Mouse (Mus musculus) thymus, adult 2 months (tissue): ENCODE results near the gene Auts2.

Experiments
- CTCF ChIP-seq: fragments of 200-500 bp; IDR thresholded peaks from 2 replicates; pipeline ENCODE4 v1.5.1; 2012; ENCODE audit warnings: mild to moderate bottlenecking, control low read depth, low read length, moderate library complexity, borderline replicate concordance; ENCODE audit not compliant: control insufficient read depth, poor library complexity, insufficient read depth; ENCODE audit errors: extremely low read depth
- POLR2A ChIP-seq: fragments of 200-500 bp; IDR thresholded peaks from 2 replicates; pipeline ENCODE4 v1.6.1; 2012; ENCODE audit warnings: mild to moderate bottlenecking, low read length, control low read depth, moderate library complexity; ENCODE audit not compliant: control insufficient read depth, poor library complexity, insufficient read depth; ENCODE audit errors: extremely low read depth

GRCm38 (mm10) chr5:131714979-131715378, 828.2 kb downstream of the Auts2 start:
- TF ChIP-seq CTCF = no peak
- no peak for TF ChIP-seq POLR2A
